Mouse (Mus musculus) central nervous system, embryonic 18 days (tissue): ENCODE measurements around the gene Zfp84. TPM values are rescaled to one million over a fixed set of nuclear protein-coding genes. Genes with fewer than 3 reads are reported as not detected.

Experiments
- polyA plus RNA-seq: library from polyadenylated mRNA; depleted of rRNA; stranded (reverse); fragments of >200 nt; gene quantifications from 2 replicates; pipeline ENCODE4 v1.2.3, GENCODE M21; 2012; rRNA removed

The Zfp84 gene
- 14.8 TPM in 2 replicates for polyA plus RNA-seq

DNA sequence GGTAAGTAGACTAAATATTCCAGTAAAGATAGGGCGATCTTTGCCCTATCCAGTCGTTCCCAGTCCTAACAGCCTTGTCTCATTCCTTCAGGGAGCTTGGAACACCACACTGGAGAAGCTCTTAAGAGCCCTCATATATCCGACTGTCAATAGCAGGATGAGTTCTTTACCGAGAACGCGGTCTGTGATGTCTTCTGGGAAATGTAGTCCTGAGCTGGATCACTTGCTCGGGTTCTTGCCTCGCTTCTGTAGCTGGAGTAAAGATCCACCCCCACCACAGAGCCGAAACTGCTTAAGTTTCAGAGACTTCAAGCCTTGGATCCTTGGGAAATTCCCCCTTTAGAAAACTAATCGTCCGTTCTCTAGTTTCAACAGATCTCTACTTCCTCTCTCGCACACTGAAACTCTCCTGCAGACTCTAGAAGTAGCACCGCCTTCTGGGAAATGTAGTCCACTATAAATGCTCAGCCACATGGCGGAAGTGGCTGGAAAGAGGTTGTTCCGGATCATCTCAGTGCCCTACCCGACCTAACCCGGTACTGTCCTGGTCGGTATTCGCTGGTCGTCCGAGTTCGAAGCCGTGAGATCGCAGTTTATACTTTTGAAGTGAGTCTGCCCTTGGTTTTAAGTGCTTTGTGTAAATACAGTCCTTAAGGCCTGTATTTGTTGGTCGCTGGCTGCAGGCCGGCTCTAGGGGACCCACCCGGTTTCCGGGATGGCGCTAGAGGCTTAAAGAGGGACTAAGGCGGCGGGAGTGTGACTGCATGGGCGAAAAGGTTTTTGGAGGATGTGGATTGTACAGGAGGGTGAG is at the start of gene Zfp84:
TSS of gene Zfp84 (plus strand) at position 463 of the 811 bp plus-strand sequence.

GRCm38 (mm10) chr7:29726860-29727259 is 41.5 kb upstream of the Zfp84 start, which contains the start of gene Catsperg2:
Gene Catsperg2 (minus strand): TSS chr7:29727032.

GRCm38 (mm10) chr7:29783871-29784551 is 15.7 kb downstream of the Zfp84 start, which contains the start of gene Zfp30:
Gene Zfp30 (plus strand): TSS chr7:29783998.

GRCm38 (mm10) chr7:29815910-29816429 is 47.6 kb downstream of the Zfp84 start, which contains the start of gene Zfp790:
Gene Zfp790 (plus strand): TSS chr7:29816114.

Other genes with a start within 250 kb of the Zfp84 start
- gene Sipa1l3, start 249.9 kb upstream of the Zfp84 start, polyA plus RNA-seq: 25.4 and 32.7 TPM in 2 replicates
- gene Catsperg2, start 41.5 kb upstream of the Zfp84 start, polyA plus RNA-seq: 1.4 and 1.8 TPM in 2 replicates
- gene Zfp30, start 15.4 kb downstream of the Zfp84 start, polyA plus RNA-seq: 11.8 and 12.2 TPM in 2 replicates
- gene Zfp790, start 47.6 kb downstream of the Zfp84 start, polyA plus RNA-seq: 14.6 and 14.8 TPM in 2 replicates
- gene Zfp940, start 85.1 kb downstream of the Zfp84 start, polyA plus RNA-seq: 12.2 and 14.4 TPM in 2 replicates
- 19.3 and 20.7 TPM in 2 replicates for gene Zfp420, start 91.4 kb downstream of the Zfp84 start, polyA plus RNA-seq
- gene Zfp27, start 138.0 kb downstream of the Zfp84 start, polyA plus RNA-seq: 12.5 and 12.9 TPM in 2 replicates
- gene Zfp383, start 139.7 kb downstream of the Zfp84 start, polyA plus RNA-seq: 14.5 and 15.1 TPM in 2 replicates
- 16.3 and 18.0 TPM in 2 replicates for gene Zfp74, start 185.5 kb downstream of the Zfp84 start, polyA plus RNA-seq
- gene Zfp568, start 215.4 kb downstream of the Zfp84 start, polyA plus RNA-seq: 4.2 and 5.2 TPM in 2 replicates